Mouse (Mus musculus): ENCODE data around the gene Ubtf.

The Ubtf gene

GRCm38 (mm10) chr11:102347683-102348082 lies 28.1 kb upstream of the Ubtf start:
- CTCF ChIA-PET: no interaction called here

- CTCF ChIA-PET: no interaction called here
Observed at GRCm38 (mm10) chr11:102346926-102347325, 27.4 kb upstream of the Ubtf start.

GRCm38 (mm10) chr11:102344458-102344857 lies 24.9 kb upstream of the Ubtf start:
- CTCF ChIA-PET: no interaction called here

GRCm38 (mm10) chr11:102342742-102343141 lies 23.2 kb upstream of the Ubtf start:
- CTCF ChIA-PET: no interaction called here

- CTCF ChIA-PET: no interaction called here
Observed at GRCm38 (mm10) chr11:102341101-102341500, 21.6 kb upstream of the Ubtf start.

- CTCF ChIA-PET: no interaction called here
Observed at GRCm38 (mm10) chr11:102339624-102340023, 20.1 kb upstream of the Ubtf start.

GRCm38 (mm10) chr11:102339195-102339594 lies 19.7 kb upstream of the Ubtf start:
- CTCF ChIA-PET: no interaction called here

- CTCF ChIA-PET: interaction anchor here (0.7 kb wide), 1 partner anchor 154 kb away, joined by 4 read pairs; the partner anchor contains the start of gene Lsm12
Observed at GRCm38 (mm10) chr11:102338561-102338960, 19.0 kb upstream of the Ubtf start.

- CTCF ChIA-PET: no interaction called here
Observed at GRCm38 (mm10) chr11:102337921-102338320, 18.4 kb upstream of the Ubtf start.

- CTCF ChIA-PET: no interaction called here
Observed at GRCm38 (mm10) chr11:102336191-102336590, 16.6 kb upstream of the Ubtf start.

- CTCF ChIA-PET: no interaction called here
Observed at GRCm38 (mm10) chr11:102334973-102335700, 15.6 kb upstream of the Ubtf start.

- CTCF ChIA-PET: interaction anchor here (0.6 kb wide), 1 partner anchor 1668 kb away, joined by 3 read pairs; no protein-coding TSS in a partner anchor
Observed at GRCm38 (mm10) chr11:102334010-102334409, 14.5 kb upstream of the Ubtf start.

- CTCF ChIA-PET: no interaction called here
Observed at GRCm38 (mm10) chr11:102333061-102333460, 13.5 kb upstream of the Ubtf start.

- CTCF ChIA-PET: interaction anchor here (0.6 to 0.8 kb wide), 2 partner anchors 13 to 46 kb away, joined by 3 to 5 read pairs; no protein-coding TSS in a partner anchor
Observed at GRCm38 (mm10) chr11:102331806-102332205, 12.3 kb upstream of the Ubtf start.

- CTCF ChIA-PET: no interaction called here
Observed at GRCm38 (mm10) chr11:102330039-102330438, 10.5 kb upstream of the Ubtf start.

- CTCF ChIA-PET: no interaction called here
Observed at GRCm38 (mm10) chr11:102329518-102329917, 10.0 kb upstream of the Ubtf start.

- CTCF ChIA-PET: no interaction called here
Observed at GRCm38 (mm10) chr11:102327839-102328238, 8.3 kb upstream of the Ubtf start.

- CTCF ChIA-PET: no interaction called here
Observed at GRCm38 (mm10) chr11:102327250-102327649, 7.7 kb upstream of the Ubtf start.

- CTCF ChIA-PET: interaction anchor here (1.3 kb wide), 1 partner anchor 16 kb away, joined by 5 read pairs; no protein-coding TSS in a partner anchor
Observed at GRCm38 (mm10) chr11:102323516-102323915, 4.0 kb upstream of the Ubtf start.

GRCm38 (mm10) chr11:102321931-102322330 lies 2.4 kb upstream of the Ubtf start:
- CTCF ChIA-PET: interaction anchor here (0.6 kb wide), 1 partner anchor 679 kb away, joined by 3 read pairs; no protein-coding TSS in a partner anchor

- CTCF ChIA-PET: interaction anchor here (2.1 kb wide), 1 partner anchor 110 kb away, joined by 7 read pairs; no protein-coding TSS in a partner anchor
Observed at GRCm38 (mm10) chr11:102320686-102321005, 1.1 kb upstream of the Ubtf start.

GRCm38 (mm10) chr11:102319941-102320685 lies 571 bp upstream of the Ubtf start:
- CTCF ChIA-PET: interaction anchor here (0.6 to 2.1 kb wide), 4 partner anchors 11 to 111 kb away, joined by 4 to 15 read pairs (median 6); no protein-coding TSS in a partner anchor
